Mouse (Mus musculus): ENCODE measurements around the gene Ldb2. TPM values are rescaled to one million over a fixed set of nuclear protein-coding genes. Genes with fewer than 3 reads are reported as not detected.

Ldb2 gene
- polyA plus RNA-seq, 1 experiment from 2014 or later: 16.0 TPM

DNA sequence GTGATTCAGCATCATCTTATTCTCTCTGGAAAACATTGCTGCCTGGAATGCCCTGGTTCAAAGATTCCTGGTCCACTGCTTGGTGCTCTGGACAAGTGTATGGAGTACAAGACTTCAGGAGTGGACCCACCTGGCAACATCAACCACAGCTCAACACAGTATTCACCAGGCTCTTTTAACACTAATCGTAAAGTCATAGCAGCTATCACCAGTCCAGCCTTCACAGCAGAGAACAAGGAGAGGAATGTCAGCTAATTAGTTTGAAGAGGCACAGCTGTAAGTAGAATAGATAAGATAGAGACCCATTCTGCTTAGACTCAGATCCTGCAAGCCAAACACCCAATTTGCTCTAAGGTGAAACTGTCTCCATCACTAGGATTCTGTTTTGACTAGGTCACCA is 198.1 kb downstream of the Ldb2 start:
- ATAC-seq (replicated peaks; ENCODE audit: extremely low read depth, insufficient read depth, low FRiP score): no peak
- Histone ChIP-seq H3K4me2 (ENCODE audit: low read depth, low read length) (no peak overlapping the region), H3K36me3 (ENCODE audit: control insufficient read depth, insufficient read depth) (no peaks in the 10 kb centered on the region), H3K27ac (ENCODE audit: low read length) (no peak overlapping the region), H3K4me1 (ENCODE audit: control insufficient read depth, insufficient read depth, low read length) (no peaks in the 10 kb centered on the region), H3K9ac (ENCODE audit: low read length) (no peak overlapping the region), H3K27me3 (ENCODE audit: control insufficient read depth, insufficient read depth, low read length) (no peaks in the 10 kb centered on the region; the same call in 1 of the 2 replicates), H3K9me3 (replicated peaks; ENCODE audit: control insufficient read depth, low read length) (no peaks in the 10 kb centered on the region; the same call in none of the 2 replicates), H3K4me3 (ENCODE audit: low read length) (no peak overlapping the region)
- 20% methylated on average over 1 of the region's 1 CpGs for WGBS

DNA sequence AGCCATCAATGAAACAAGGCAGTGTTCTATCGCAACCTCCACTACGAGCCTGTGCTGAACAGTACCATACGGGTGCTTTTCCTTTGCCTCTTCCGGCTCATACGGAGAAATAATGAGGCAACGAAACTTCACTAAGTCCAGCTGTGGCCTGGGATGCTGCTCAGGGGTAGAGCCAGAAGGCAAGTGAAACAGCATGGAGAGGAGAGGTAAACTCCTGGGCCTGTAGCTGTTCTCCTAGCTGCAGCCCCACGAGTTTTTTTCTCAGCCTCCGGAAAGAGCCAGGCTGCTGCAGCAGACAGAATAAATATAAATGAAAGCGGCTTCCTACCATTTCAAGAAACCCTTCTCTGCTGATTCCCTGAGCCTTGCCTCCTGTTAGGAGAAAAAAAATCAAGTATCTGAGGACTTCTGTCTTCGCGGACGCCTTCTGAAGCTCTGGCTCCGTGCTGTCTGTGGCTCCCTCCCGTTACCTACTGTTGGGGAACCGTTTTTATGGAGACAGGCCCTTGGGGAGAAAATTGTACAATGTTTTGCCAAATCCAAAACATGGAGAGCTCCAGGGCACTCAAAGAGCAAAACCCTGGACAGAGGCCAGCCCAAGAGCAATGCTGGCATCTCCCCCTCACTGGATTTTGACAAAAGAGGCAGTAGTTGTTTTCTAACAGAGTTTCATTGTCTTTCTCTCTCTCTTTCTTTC is 205.8 kb downstream of the Ldb2 start:
- Histone ChIP-seq H3K4me1 (ENCODE audit: control insufficient read depth, insufficient read depth, low read length) (no peaks in the 10 kb centered on the region), H3K4me3 (ENCODE audit: low read length) (no peak overlapping the region), H3K4me2 (ENCODE audit: low read depth, low read length) (no peak overlapping the region), H3K27me3 (ENCODE audit: control insufficient read depth, insufficient read depth, low read length) (no peaks in the 10 kb centered on the region), H3K36me3 (ENCODE audit: control insufficient read depth, insufficient read depth) (no peaks in the 10 kb centered on the region), H3K27ac (ENCODE audit: low read length) (peak overlapping the region; percentile 27; the same call in 1 of the 2 replicates), H3K9ac (ENCODE audit: low read length) (no peak overlapping the region), H3K9me3 (replicated peaks; ENCODE audit: control insufficient read depth, low read length) (no peaks in the 10 kb centered on the region)
- WGBS: 62% methylated on average over 15 of the region's 15 CpGs
- no peak for ATAC-seq (replicated peaks; ENCODE audit: extremely low read depth, insufficient read depth, low FRiP score)

DNA sequence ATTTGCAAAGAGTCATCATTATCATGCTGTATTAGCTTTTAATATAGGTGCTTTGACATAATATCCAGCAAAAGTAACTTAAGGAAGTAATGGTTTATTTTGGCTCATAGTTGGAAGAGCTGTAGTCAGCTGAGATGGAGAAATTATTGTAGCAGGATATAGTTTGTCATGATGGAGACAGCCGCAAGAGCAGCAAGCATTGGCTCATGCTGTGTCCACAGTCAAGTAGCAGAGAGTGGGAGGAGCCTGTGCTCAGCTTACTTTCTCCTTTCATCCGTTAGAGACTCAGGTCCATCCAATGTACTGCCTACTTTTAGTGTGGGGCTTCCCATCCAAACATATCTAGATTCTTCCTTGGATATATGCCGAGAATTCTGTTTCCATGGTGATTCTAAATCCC is 208.7 kb downstream of the Ldb2 start:
- no peaks in the 10 kb centered on the region for H3K36me3 ChIP-seq (ENCODE audit: control insufficient read depth, insufficient read depth)
- H3K27me3 ChIP-seq (ENCODE audit: control insufficient read depth, insufficient read depth, low read length): no peaks in the 10 kb centered on the region
- H3K4me1 ChIP-seq (ENCODE audit: control insufficient read depth, insufficient read depth, low read length): no peaks in the 10 kb centered on the region
- H3K4me3 ChIP-seq (ENCODE audit: low read length): no peak overlapping the region
- H3K9ac ChIP-seq (ENCODE audit: low read length): no peak overlapping the region
- no peak overlapping the region for H3K4me2 ChIP-seq (ENCODE audit: low read depth, low read length)
- H3K9me3 ChIP-seq (replicated peaks; ENCODE audit: control insufficient read depth, low read length): no peaks in the 10 kb centered on the region
- ATAC-seq (replicated peaks; ENCODE audit: extremely low read depth, insufficient read depth, low FRiP score): no peak
- no peak overlapping the region for H3K27ac ChIP-seq (ENCODE audit: low read length)
- 68% methylated on average over 3 of the region's 3 CpGs for WGBS

DNA sequence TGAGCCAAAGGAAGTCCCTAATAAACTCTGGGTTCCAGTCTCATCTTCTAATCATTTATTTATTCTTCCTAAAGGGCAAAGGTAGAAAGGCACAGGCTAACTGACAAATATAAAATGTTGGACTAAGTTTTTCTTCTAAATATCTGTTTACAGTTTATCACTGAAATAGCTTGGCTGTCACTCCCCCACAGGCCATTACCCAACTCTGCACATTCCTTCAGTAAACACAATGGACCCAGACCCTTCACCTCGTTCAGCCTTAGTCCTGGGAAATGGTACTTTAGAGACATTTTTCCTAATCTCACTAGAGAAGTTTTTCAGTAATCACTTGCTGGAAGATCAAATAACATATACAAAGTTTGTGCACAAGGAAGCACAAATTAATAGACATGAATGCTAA is 210.2 kb downstream of the Ldb2 start:
- H3K27me3 ChIP-seq (ENCODE audit: control insufficient read depth, insufficient read depth, low read length): no peaks in the 10 kb centered on the region
- H3K4me3 ChIP-seq (ENCODE audit: low read length): no peak overlapping the region
- H3K4me1 ChIP-seq (ENCODE audit: control insufficient read depth, insufficient read depth, low read length): no peaks in the 10 kb centered on the region
- no peaks in the 10 kb centered on the region for H3K9me3 ChIP-seq (replicated peaks; ENCODE audit: control insufficient read depth, low read length)
- H3K4me2 ChIP-seq (ENCODE audit: low read depth, low read length): no peak overlapping the region
- no peaks in the 10 kb centered on the region for H3K36me3 ChIP-seq (ENCODE audit: control insufficient read depth, insufficient read depth)
- ATAC-seq (replicated peaks; ENCODE audit: extremely low read depth, insufficient read depth, low FRiP score): no peak
- 29% methylated on average over 1 of the region's 1 CpGs for WGBS
- no peak overlapping the region for H3K9ac ChIP-seq (ENCODE audit: low read length)
- no peak overlapping the region for H3K27ac ChIP-seq (ENCODE audit: low read length)

DNA sequence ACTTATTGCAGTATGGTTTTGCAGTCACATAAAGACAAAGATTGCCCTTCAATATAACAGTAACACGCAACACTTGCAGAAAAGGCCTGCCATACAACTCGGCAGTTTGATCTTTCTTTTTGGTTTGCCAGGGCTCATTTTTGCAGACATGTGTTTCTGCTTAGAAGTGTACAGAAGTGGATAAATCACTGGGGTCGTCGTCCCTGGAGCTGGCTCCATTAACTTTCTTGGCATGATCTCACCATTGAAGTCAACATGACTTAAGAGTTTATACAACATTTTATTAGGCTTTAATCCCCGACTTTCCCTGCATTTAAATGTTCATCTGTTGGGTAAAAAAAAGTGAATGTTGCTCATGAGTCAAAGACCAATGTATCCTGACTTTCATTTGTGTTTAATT is 212.9 kb downstream of the Ldb2 start:
- WGBS: 63% methylated on average over 5 of the region's 5 CpGs
- no peak overlapping the region for H3K9ac ChIP-seq (ENCODE audit: low read length)
- no peaks in the 10 kb centered on the region for H3K36me3 ChIP-seq (ENCODE audit: control insufficient read depth, insufficient read depth)
- no peak for ATAC-seq (replicated peaks; ENCODE audit: extremely low read depth, insufficient read depth, low FRiP score)
- no peak overlapping the region for H3K4me2 ChIP-seq (ENCODE audit: low read depth, low read length)
- H3K27me3 ChIP-seq (ENCODE audit: control insufficient read depth, insufficient read depth, low read length): no peaks in the 10 kb centered on the region
- H3K4me3 ChIP-seq (ENCODE audit: low read length): no peak overlapping the region
- H3K27ac ChIP-seq (ENCODE audit: low read length): no peak overlapping the region
- no peaks in the 10 kb centered on the region for H3K4me1 ChIP-seq (ENCODE audit: control insufficient read depth, insufficient read depth, low read length)
- H3K9me3 ChIP-seq (replicated peaks; ENCODE audit: control insufficient read depth, low read length): no peaks in the 10 kb centered on the region

DNA sequence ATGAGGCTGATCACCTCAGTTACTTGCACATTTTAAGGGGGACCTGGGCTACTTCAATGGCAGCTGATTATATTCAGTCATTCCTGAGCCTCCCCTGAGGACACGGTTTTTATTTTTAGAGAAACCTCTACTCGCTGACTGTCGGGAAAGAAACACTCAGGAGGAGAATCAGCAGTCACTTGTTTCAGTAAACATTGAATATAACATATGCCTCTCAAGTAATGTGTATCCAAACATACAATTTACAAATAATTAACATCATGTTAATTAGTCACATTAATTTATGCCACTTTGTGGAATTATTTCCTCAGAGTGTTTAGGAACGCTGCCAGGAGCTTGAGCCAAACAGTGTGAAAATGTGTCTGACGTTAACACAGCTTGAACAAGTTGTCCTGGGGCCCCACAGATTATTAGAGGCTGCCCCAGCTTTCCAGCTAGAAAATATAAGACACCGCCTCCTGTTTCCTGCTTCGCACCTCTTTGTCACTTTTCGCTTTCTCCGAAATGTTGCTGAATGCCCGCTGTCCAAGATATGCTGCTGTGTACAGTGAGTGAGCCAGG is 219.5 kb downstream of the Ldb2 start:
- Histone ChIP-seq H3K9me3 (replicated peaks; ENCODE audit: control insufficient read depth, low read length) (no peaks in the 10 kb centered on the region), H3K36me3 (ENCODE audit: control insufficient read depth, insufficient read depth) (no peaks in the 10 kb centered on the region), H3K27me3 (ENCODE audit: control insufficient read depth, insufficient read depth, low read length) (no peaks in the 10 kb centered on the region), H3K4me3 (ENCODE audit: low read length) (no peak overlapping the region), H3K4me1 (ENCODE audit: control insufficient read depth, insufficient read depth, low read length) (peaks cover 9% of the 10 kb centered on the region), H3K9ac (ENCODE audit: low read length) (no peak overlapping the region), H3K27ac (ENCODE audit: low read length) (no peak overlapping the region), H3K4me2 (ENCODE audit: low read depth, low read length) (no peak overlapping the region)
- no peak for ATAC-seq (replicated peaks; ENCODE audit: extremely low read depth, insufficient read depth, low FRiP score)
- 47% methylated on average over 10 of the region's 10 CpGs for WGBS

DNA sequence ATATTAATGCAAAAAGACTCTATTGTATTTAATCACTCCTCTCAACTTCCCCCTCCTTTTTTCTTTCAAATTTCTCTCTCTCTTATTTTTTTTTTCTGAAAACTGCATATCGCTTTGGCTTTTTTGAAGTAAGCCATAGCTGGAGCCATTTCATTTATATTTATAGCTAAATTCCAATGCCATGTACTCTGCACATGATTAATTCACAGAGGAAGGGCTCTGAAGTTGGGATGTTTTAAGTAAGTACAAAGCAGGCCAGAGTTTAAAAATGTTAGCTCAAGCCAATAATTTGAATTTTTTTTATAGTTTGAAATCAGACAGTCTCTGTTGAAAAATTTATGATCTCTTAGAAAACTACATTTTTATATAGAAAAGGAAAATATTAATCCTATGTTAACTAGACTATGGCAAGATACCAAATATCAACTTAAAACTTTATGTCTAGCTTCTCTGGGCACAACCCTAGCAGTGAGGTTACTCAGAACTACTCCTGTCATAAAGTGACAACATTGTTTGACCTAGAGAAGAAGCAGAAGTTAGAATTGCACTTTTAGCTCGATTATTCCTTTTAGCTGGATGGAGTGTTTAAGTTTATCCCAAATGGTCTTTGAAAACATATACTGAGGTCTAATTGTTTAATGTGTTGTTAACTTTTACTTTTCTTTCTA is 222.7 kb downstream of the Ldb2 start:
- no peak overlapping the region for H3K27ac ChIP-seq (ENCODE audit: low read length)
- H3K4me2 ChIP-seq (ENCODE audit: low read depth, low read length): no peak overlapping the region
- H3K36me3 ChIP-seq (ENCODE audit: control insufficient read depth, insufficient read depth): no peaks in the 10 kb centered on the region
- 80% methylated on average over 2 of the region's 2 CpGs for WGBS
- peaks cover 9% of the 10 kb centered on the region for H3K4me1 ChIP-seq (ENCODE audit: control insufficient read depth, insufficient read depth, low read length)
- ATAC-seq (replicated peaks; ENCODE audit: extremely low read depth, insufficient read depth, low FRiP score): no peak
- H3K27me3 ChIP-seq (ENCODE audit: control insufficient read depth, insufficient read depth, low read length): no peaks in the 10 kb centered on the region
- H3K9ac ChIP-seq (ENCODE audit: low read length): no peak overlapping the region
- H3K9me3 ChIP-seq (replicated peaks; ENCODE audit: control insufficient read depth, low read length): no peaks in the 10 kb centered on the region
- H3K4me3 ChIP-seq (ENCODE audit: low read length): no peak overlapping the region

DNA sequence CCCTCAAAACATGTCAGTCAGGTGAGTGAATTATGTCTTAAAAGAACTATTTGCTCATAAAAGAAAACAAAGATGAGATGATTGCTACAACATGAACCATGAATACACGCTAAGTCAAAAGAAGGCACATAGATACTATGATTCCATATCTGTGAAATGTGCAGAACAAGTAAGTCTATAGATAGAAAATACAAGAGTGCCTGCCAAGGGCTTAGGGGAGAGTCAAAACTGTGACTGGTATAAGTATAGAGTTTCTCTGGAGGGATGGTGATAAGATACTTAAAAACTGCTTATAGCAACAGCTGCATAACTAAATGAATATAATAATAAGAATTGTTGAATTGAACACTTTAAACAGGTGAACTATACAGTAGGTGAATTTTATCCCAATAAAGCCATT is 224.8 kb downstream of the Ldb2 start:
- 47% methylated on average over 1 of the region's 1 CpGs for WGBS
- H3K4me1 ChIP-seq (ENCODE audit: control insufficient read depth, insufficient read depth, low read length): peaks cover under 1% of the 10 kb centered on the region; the same call in 1 of the 2 replicates
- no peaks in the 10 kb centered on the region for H3K36me3 ChIP-seq (ENCODE audit: control insufficient read depth, insufficient read depth)
- no peak overlapping the region for H3K9ac ChIP-seq (ENCODE audit: low read length)
- no peak overlapping the region for H3K4me3 ChIP-seq (ENCODE audit: low read length)
- H3K4me2 ChIP-seq (ENCODE audit: low read depth, low read length): no peak overlapping the region
- H3K27ac ChIP-seq (ENCODE audit: low read length): no peak overlapping the region
- no peaks in the 10 kb centered on the region for H3K9me3 ChIP-seq (replicated peaks; ENCODE audit: control insufficient read depth, low read length)
- no peak for ATAC-seq (replicated peaks; ENCODE audit: extremely low read depth, insufficient read depth, low FRiP score)
- H3K27me3 ChIP-seq (ENCODE audit: control insufficient read depth, insufficient read depth, low read length): no peaks in the 10 kb centered on the region

DNA sequence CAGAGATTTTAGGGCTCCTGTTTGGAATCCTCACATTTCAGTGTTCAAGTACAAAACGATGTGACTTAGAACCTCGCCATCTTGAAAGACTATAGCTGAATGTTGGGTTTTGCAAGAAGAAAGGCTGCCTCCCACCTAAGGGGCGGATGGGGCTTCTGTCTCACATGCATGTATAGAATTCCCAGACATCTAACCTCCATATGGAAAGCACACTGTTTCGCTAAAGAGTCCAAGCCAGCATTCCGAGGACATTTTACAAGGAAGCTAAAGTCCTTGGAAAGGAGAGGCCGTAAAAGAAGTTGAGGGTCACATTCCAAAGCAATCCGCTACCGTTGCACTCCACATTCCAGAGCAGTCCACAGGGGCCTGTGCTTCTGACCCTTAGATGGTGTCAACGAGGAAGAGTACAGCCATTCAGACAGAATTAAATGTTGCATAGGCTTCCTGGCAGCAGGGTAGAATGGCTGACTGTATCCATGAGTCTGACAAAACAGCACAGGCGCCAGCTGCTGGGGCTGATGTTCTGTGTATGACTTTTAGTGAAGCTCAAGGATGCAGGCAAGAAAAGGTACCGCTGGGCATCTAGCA is 245.6 kb downstream of the Ldb2 start:
- H3K9me3 ChIP-seq (replicated peaks; ENCODE audit: control insufficient read depth, low read length): no peaks in the 10 kb centered on the region
- no peak for ATAC-seq (replicated peaks; ENCODE audit: extremely low read depth, insufficient read depth, low FRiP score)
- H3K27me3 ChIP-seq (ENCODE audit: control insufficient read depth, insufficient read depth, low read length): no peaks in the 10 kb centered on the region
- no peak overlapping the region for H3K9ac ChIP-seq (ENCODE audit: low read length)
- no peaks in the 10 kb centered on the region for H3K4me1 ChIP-seq (ENCODE audit: control insufficient read depth, insufficient read depth, low read length)
- H3K4me2 ChIP-seq (ENCODE audit: low read depth, low read length): no peak overlapping the region
- WGBS: 73% methylated on average over 11 of the region's 11 CpGs
- H3K27ac ChIP-seq (ENCODE audit: low read length): no peak overlapping the region
- no peak overlapping the region for H3K4me3 ChIP-seq (ENCODE audit: low read length)
- H3K36me3 ChIP-seq (ENCODE audit: control insufficient read depth, insufficient read depth): no peaks in the 10 kb centered on the region
